Mouse (Mus musculus) heart, adult 18-20 months (tissue): ENCODE data around the gene Srek1. TPM values are rescaled to one million over a fixed set of nuclear protein-coding genes. Genes with fewer than 3 reads are reported as not detected.

Experiments used
- DNase-seq, 2 experiments: peaks; one replicate each; pipeline ENCODE4 v3.0.0; 2021 to 2022; ENCODE audit warnings: mixed read lengths in 1 of 2
- total RNA-seq, 2 experiments: library from RNA; stranded (reverse); gene quantifications; 2 replicates each; pipeline ENCODE4 v1.2.3; 2021

Srek1 gene
- total RNA-seq, 2 experiments from 2014 or later = 16.0 to 18.8 TPM

- DNase-seq = no peak
These were observed 47.5 kb downstream of the Srek1 start for GRCm38 (mm10) chr13:103726872-103727271.

GRCm38 (mm10) chr13:103711406-103712025 is 62.9 kb downstream of the Srek1 start:
- peak; percentile 51 to 75 for DNase-seq

GRCm38 (mm10) chr13:103710359-103710781 is 64.0 kb downstream of the Srek1 start:
- DNase-seq = peak in 1 of 2 experiments; percentile 45

- no peak for DNase-seq
These were observed 68.9 kb downstream of the Srek1 start for GRCm38 (mm10) chr13:103705436-103705978.

GRCm38 (mm10) chr13:103703833-103704232 is 70.6 kb downstream of the Srek1 start:
- DNase-seq = peak; percentile 25 to 26

GRCm38 (mm10) chr13:103703386-103703785 is 71.0 kb downstream of the Srek1 start:
- DNase-seq = peak; percentile 67 to 87

- no peak for DNase-seq
These were observed 72.1 kb downstream of the Srek1 start for GRCm38 (mm10) chr13:103702266-103702665.

GRCm38 (mm10) chr13:103700752-103701151 is 73.7 kb downstream of the Srek1 start:
- DNase-seq = no peak

- no peak for DNase-seq
These were observed 76.4 kb downstream of the Srek1 start for GRCm38 (mm10) chr13:103697993-103698392.

GRCm38 (mm10) chr13:103696164-103696563 is 78.2 kb downstream of the Srek1 start:
- peak in 1 of 2 experiments; percentile 65 for DNase-seq

GRCm38 (mm10) chr13:103695456-103695855 is 79.0 kb downstream of the Srek1 start:
- DNase-seq = no peak

Other genes with a start within 250 kb of the Srek1 start
- 10 to 100 TPM; 42.5 to 47.2 TPM for gene Erbin, start 145.9 kb upstream of the Srek1 start, total RNA-seq